Mouse (Mus musculus) heart, adult 2 months (tissue): ENCODE measurements around the gene H2-T3. TPM values are rescaled to one million over a fixed set of nuclear protein-coding genes. Genes with fewer than 3 reads are reported as not detected.

ENCODE experiments used
- DNase-seq, 2 experiments: peaks; one replicate each; pipeline ENCODE4 v3.0.0; 2021
- H3K27ac ChIP-seq: fragments of 200-600 bp; 2 replicates; pipeline ENCODE4 v1.8.1; 2022
- H3K27me3 ChIP-seq: fragments of 200-500 bp; 2 replicates; pipeline ENCODE4 v1.6.1; 2012; ENCODE audit warnings: mild to moderate bottlenecking, low read length, inconsistent platforms, mixed read lengths; ENCODE audit not compliant: control insufficient read depth, insufficient read depth
- H3K36me3 ChIP-seq: fragments of 200-500 bp; 2 replicates; pipeline ENCODE4 v1.6.1; 2012; ENCODE audit warnings: low read length, inconsistent platforms; ENCODE audit not compliant: control insufficient read depth, insufficient read depth
- H3K4me1 ChIP-seq: fragments of 200-500 bp; 2 replicates; pipeline ENCODE4 v1.6.1; 2011; ENCODE audit warnings: low read length; ENCODE audit not compliant: control insufficient read depth, insufficient read depth
- H3K4me3 ChIP-seq: fragments of 200-600 bp; 2 replicates; pipeline ENCODE4 v1.8.1; 2022
- H3K79me2 ChIP-seq: fragments of 200-500 bp; replicated peaks from 2 replicates; pipeline ENCODE4 v1.6.1; 2012; ENCODE audit warnings: mild to moderate bottlenecking, inconsistent platforms, low read length, moderate library complexity, mixed read lengths; ENCODE audit not compliant: control insufficient read depth, insufficient read depth
- H3K9ac ChIP-seq: fragments of 200-500 bp; 2 replicates; pipeline ENCODE4 v1.6.1; 2012; ENCODE audit warnings: low read depth, mild to moderate bottlenecking, control low read depth, inconsistent platforms, low read length, mixed read lengths
- CTCF ChIP-seq: fragments of 200-600 bp; IDR thresholded peaks from 2 replicates; pipeline ENCODE4 v1.8.1; 2022; ENCODE audit warnings: antibody characterized with exemption, mild to moderate bottlenecking, moderate library complexity
- EP300 ChIP-seq: fragments of 200-500 bp; IDR thresholded peaks from 2 replicates; pipeline ENCODE4 v1.6.1; 2011; ENCODE audit warnings: low read depth, low read length, control low read depth; ENCODE audit not compliant: insufficient read depth
- POLR2A ChIP-seq: fragments of 200-500 bp; IDR thresholded peaks from 2 replicates; pipeline ENCODE4 v1.6.1; 2011; ENCODE audit warnings: mild to moderate bottlenecking, low read depth, low read length, control low read depth; ENCODE audit not compliant: insufficient read depth
- WGBS: fragments of 180-500 bp; shearing (Covaris S2); methylation state at CpG from one replicate; pipeline ENCODE4 v1.1.7; 2018; 5-methylcytosine and 5-hydroxymethylcytosine counted together
- intact Hi-C: fragments of 180-260 bp; cut with DNase I; formaldehyde crosslinking; loops from one replicate; pipeline ENCODE4 v1.15.1; 2025
- polyA plus RNA-seq: library from polyadenylated mRNA; depleted of rRNA; stranded (reverse); fragments of >200 nt; gene quantifications from 2 replicates; pipeline ENCODE4 v1.2.3, GENCODE M21; 2012
- total RNA-seq, 2 experiments: library from RNA; stranded (reverse); gene quantifications; 2 replicates each; pipeline ENCODE4 v1.2.3; 2021

H2-T3 gene
- total and polyA plus RNA-seq, 3 experiments = not detected

- TF ChIP-seq CTCF (peak; percentile 31), POLR2A (no peak)
- intact Hi-C loops = no loop called here
- Histone ChIP-seq H3K9ac (no peak overlapping the region), H3K4me3 (no peak overlapping the region), H3K4me1 (no peaks in the 10 kb centered on the region), H3K27me3 (peaks cover 15% of the 10 kb centered on the region), H3K27ac (no peak overlapping the region), H3K79me2 (no peaks in the 10 kb centered on the region), H3K36me3 (no peaks in the 10 kb centered on the region)
- DNase-seq = peak in 1 of 2 experiments; percentile 8
- 17% methylated on average over 8 of the region's 8 CpGs for WGBS
These were observed 36.8 kb upstream of the H2-T3 start for GRCm38 (mm10) chr17:36226921-36227320.

DNA sequence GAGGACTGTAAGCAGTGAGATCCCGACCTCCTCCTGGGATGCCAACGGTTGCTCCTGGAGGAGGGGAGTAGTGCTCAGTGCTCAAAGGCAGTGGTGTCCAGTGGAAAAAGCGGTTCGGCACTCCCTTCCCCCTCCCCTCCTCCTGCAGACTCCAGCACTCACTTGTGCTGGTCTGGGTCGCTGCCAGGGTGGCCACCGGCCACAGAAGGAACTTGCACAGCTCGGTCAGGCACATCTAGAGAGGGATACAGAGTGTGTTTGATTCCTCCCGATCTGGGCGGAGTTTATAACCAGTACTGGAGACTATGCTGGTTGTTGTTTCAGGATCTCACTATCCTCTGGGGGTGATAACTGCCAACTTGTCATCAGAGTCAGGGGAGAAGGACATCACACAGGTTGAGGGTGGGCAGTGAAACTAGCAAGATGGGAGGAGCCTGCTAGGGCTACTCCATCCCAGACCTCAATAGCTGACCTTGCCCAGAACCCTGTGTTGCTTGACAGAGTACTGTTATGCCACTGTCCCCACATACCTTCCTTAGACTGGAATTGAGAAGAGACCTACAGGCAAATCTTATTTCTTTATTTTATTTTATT lies 35.2 kb upstream of the H2-T3 start:
- peaks cover 17% of the 10 kb centered on the region for H3K27me3 ChIP-seq
- H3K9ac ChIP-seq = no peak overlapping the region
- DNase-seq = no peak
- TF ChIP-seq CTCF (no peak), POLR2A (no peak), EP300 (no peak)
- H3K36me3 ChIP-seq = no peaks in the 10 kb centered on the region
- WGBS = 9% methylated on average over 9 of the region's 9 CpGs
- intact Hi-C loops = no loop called here
- no peaks in the 10 kb centered on the region for H3K79me2 ChIP-seq
- no peaks in the 10 kb centered on the region for H3K4me1 ChIP-seq
- H3K27ac ChIP-seq = no peak overlapping the region
- no peak overlapping the region for H3K4me3 ChIP-seq

GRCm38 (mm10) chr17:36224451-36224850 lies 34.4 kb upstream of the H2-T3 start:
- WGBS = 50% methylated on average over 3 of the region's 3 CpGs
- intact Hi-C loops = no loop called here
- H3K27me3 ChIP-seq = peaks cover 17% of the 10 kb centered on the region

DNA sequence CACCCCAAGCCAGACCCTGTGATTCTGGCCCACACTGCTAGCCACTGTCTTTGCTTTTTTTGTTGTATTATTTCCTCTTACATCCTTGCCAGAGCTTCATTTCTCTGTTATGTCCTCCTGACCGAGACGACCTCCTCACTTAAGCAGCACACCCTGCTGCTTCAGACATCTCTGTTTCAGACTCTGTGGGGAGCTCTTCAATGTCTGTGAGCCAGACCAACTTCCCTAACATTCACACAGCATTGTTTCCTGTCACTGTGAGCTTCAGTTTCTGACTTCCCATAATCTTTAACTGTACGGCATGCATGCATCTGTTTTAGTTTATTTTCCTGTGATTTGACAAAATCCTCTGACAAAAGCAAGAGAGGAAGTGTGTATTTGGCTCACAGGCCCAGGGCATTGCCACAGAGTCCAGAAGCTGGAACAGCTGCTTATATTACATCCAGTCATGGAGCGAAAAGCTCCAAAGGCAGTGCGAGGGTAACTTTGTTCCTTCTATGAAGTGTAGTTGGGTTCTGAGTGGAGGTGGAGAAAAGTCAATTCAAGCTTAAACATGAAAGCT lies 28.6 kb upstream of the H2-T3 start:
- 51% methylated on average over 5 of the region's 5 CpGs for WGBS
- no peak for TF ChIP-seq POLR2A
- TF ChIP-seq CTCF = no peak
- TF ChIP-seq EP300 = no peak
- Histone ChIP-seq H3K36me3 (no peaks in the 10 kb centered on the region), H3K27me3 (peaks cover 16% of the 10 kb centered on the region), H3K9ac (no peak overlapping the region), H3K4me3 (no peak overlapping the region), H3K4me1 (no peaks in the 10 kb centered on the region), H3K27ac (no peak overlapping the region), H3K79me2 (no peaks in the 10 kb centered on the region)
- intact Hi-C loops = no loop called here
- no peak for DNase-seq

More at GRCm38 (mm10) chr17:36224451-36224850, 34.4 kb upstream of the H2-T3 start:
- Histone ChIP-seq H3K27ac (no peak overlapping the region), H3K4me3 (no peak overlapping the region), H3K36me3 (no peaks in the 10 kb centered on the region), H3K9ac (no peak overlapping the region), H3K4me1 (no peaks in the 10 kb centered on the region), H3K79me2 (no peaks in the 10 kb centered on the region)
- no peak for DNase-seq
- TF ChIP-seq POLR2A (no peak), EP300 (no peak), CTCF (no peak)

DNA sequence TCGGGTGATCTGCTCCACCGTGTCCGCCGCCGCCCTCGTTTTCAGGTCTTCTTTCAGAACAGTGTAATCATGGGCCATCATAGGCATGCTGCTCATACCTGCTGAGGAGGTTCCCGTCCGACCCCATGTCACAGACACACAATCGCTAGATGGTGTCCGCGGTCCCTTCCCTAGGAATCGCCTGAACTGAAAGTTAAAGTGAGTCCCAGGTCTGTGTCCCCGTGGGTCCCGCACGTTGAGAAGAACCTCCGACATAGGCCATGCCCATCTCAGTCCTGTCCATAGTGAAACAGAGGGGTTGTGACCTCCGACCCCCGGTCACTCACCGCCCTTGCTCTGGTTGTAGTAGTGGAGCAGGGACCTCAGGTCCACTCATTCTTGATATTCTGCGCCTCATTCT lies 25.5 kb upstream of the H2-T3 start:
- Histone ChIP-seq H3K27ac (no peak overlapping the region), H3K9ac (no peak overlapping the region), H3K79me2 (no peaks in the 10 kb centered on the region), H3K36me3 (no peaks in the 10 kb centered on the region), H3K27me3 (peaks cover 11% of the 10 kb centered on the region), H3K4me3 (no peak overlapping the region), H3K4me1 (no peaks in the 10 kb centered on the region)
- 5% methylated on average over 20 of the region's 20 CpGs for WGBS
- TF ChIP-seq POLR2A (no peak), EP300 (no peak), CTCF (no peak)
- DNase-seq = no peak
- intact Hi-C loops = no loop called here

DNA sequence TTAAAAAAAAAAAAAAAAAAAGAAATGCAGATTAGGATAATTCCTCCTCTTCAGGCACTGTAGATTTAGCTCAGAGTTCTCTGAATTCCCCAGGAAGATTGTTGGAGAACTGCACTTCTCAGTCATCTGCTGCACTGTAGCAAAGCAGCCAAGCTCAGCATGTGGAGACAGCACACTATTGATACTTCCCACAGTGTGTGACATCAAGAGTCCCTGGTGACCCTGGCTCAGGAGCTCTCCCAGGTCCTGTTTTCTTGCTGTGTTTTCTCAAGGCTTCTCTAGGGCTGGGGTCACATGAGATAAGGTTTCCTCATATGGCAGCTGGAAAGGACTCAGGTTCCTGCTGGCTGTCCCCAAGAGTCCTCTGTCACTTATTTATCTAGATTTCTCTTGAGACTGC lies 16.8 kb upstream of the H2-T3 start:
- Histone ChIP-seq H3K27ac (no peak overlapping the region), H3K4me1 (no peaks in the 10 kb centered on the region), H3K27me3 (peaks cover 4% of the 10 kb centered on the region), H3K9ac (no peak overlapping the region), H3K36me3 (no peaks in the 10 kb centered on the region), H3K4me3 (no peak overlapping the region), H3K79me2 (no peaks in the 10 kb centered on the region)
- intact Hi-C loops = no loop called here
- TF ChIP-seq EP300 = no peak
- TF ChIP-seq CTCF = no peak
- TF ChIP-seq POLR2A = no peak
- DNase-seq = no peak
